Mouse (Mus musculus) erythroblast, embryonic 14.5 days (primary cell): Measurements from ENCODE around the gene Agmat.

ENCODE experiments used
- GATA1 ChIP-seq: IDR thresholded peaks from 2 replicates; pipeline ENCODE4 v1.6.1; 2012; ENCODE audit warnings: low read length, inconsistent platforms, mixed read lengths
- TAL1 ChIP-seq: IDR thresholded peaks from 3 replicates; pipeline ENCODE4 v1.6.1; 2012; ENCODE audit warnings: low read length, inconsistent platforms, mixed read lengths

DNA sequence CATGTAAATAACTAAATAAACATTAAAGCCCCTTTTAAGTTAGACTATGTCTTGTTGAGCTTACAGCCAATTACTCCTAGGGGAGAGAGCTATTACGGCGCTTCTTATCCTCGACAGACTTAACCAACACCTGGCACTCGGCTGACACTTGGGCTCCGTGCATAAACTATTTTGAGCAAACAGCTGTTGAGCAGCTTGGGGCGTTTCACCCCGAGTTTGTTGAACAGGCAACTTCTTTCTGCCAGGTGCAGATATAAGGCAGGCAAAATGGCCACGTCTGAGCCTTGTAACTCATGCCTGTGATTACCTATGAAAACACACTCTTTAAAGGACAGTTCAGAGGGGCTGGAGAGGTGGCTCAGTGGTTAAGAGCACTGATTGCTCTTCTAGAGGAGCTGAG lies 8.5 kb upstream of the Agmat start:
- TF ChIP-seq GATA1 (no peak), TAL1 (no peak)
